Mouse (Mus musculus) left cerebral cortex, adult 2 months (tissue): ENCODE results near the gene Exoc8. TPM values are rescaled to one million over a fixed set of nuclear protein-coding genes. Genes with fewer than 3 reads are reported as not detected.
A peak's percentile ranks its signal among the peaks of the same experiment; 100 is the strongest.

Source experiments
- DNase-seq, 2 experiments: peaks; one replicate each; pipeline ENCODE4 v3.0.0; 2021 to 2022; ENCODE audit warnings: low spot score in 2 of 2, mixed read lengths in 1 of 2; ENCODE audit errors: extremely low spot score in 1 of 2
- H3K27ac ChIP-seq: fragments of 200-600 bp; 2 replicates; pipeline ENCODE4 v1.8.1; 2022
- H3K4me3 ChIP-seq: fragments of 200-600 bp; 2 replicates; pipeline ENCODE4 v1.8.1; 2022
- CTCF ChIP-seq: fragments of 200-600 bp; IDR thresholded peaks from 2 replicates; pipeline ENCODE4 v1.8.1; 2022; ENCODE audit warnings: antibody characterized with exemption, mild to moderate bottlenecking, moderate library complexity
- intact Hi-C: fragments of 180-260 bp; cut with DNase I; formaldehyde crosslinking; loops from one replicate; pipeline ENCODE4 v1.15.1; 2025
- total RNA-seq, 2 experiments: library from RNA; stranded (reverse); gene quantifications; 2 replicates each; pipeline ENCODE4 v1.2.3; 2021

The Exoc8 gene
- total RNA-seq, 2 experiments from 2014 or later: 35.1 to 36.5 TPM

- Histone ChIP-seq H3K27ac (0 out of 2 replicates have a peak overlapping the region, but pooled peaks have one; percentile 2), H3K4me3 (no peak overlapping the region)
- intact Hi-C loops: no loop called here
- TF ChIP-seq CTCF: no peak
- no peak for DNase-seq
Measured at GRCm38 (mm10) chr8:124925544-124926266, 28.2 kb upstream of the Exoc8 start.

- no peak for TF ChIP-seq CTCF
- no peak overlapping the region for H3K27ac ChIP-seq
- intact Hi-C loops: no loop called here
- no peak for DNase-seq
- H3K4me3 ChIP-seq: no peak overlapping the region
Measured at GRCm38 (mm10) chr8:124923971-124924652, 26.6 kb upstream of the Exoc8 start.

GRCm38 (mm10) chr8:124922490-124923089 lies 25.1 kb upstream of the Exoc8 start:
- TF ChIP-seq CTCF: no peak
- DNase-seq: no peak
- intact Hi-C loops: no loop called here
- H3K4me3 ChIP-seq: no peak overlapping the region
- peak overlapping the region; percentile 24; the same call in 1 of the 2 replicates for H3K27ac ChIP-seq

GRCm38 (mm10) chr8:124921369-124922279 lies 24.1 kb upstream of the Exoc8 start:
- no peak overlapping the region for H3K4me3 ChIP-seq
- no peak for DNase-seq
- no peak; the same call in 1 of the 2 replicates for TF ChIP-seq CTCF
- intact Hi-C loops: no loop called here
- peak overlapping the region; percentile 4; the same call in 1 of the 2 replicates for H3K27ac ChIP-seq

DNA sequence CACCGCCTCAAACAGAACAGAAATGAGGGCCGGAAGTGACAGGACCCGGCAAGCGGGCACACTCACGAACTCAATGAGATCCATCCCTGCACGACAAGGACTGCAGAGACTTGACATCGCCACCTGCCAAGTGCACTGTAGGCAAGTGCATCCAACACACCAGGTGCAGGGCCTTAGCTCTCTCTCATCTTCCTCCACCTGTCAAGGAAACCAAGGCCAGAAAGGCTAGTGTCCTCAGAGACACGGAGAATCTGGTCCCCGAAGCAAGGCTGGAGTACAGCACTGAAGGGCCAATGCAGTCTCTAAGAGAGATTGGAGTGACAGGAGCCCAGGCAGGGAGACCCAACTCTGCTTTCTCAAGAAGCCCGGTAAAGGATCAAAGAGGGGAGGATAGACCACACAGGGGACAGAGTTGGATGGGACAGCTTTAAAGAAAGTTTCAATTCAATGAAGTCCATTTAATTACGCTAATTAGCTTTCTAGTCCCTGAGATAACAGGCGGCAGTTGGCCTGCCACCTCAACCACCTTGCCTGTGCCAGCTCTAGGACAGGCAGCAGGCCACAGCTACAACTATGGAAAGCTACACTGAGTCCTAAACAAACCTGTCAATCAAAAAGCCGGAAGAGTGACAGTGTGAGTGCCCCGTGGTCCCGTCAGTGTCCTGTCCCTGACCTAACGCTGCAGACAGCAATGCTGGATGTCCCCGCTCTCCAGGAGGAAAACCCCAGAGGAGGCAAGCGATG lies 20.4 kb upstream of the Exoc8 start:
- no peak for DNase-seq
- intact Hi-C loops: no loop called here
- no peak overlapping the region for H3K4me3 ChIP-seq
- no peak for TF ChIP-seq CTCF
- no peak overlapping the region for H3K27ac ChIP-seq

GRCm38 (mm10) chr8:124914061-124914460 lies 16.6 kb upstream of the Exoc8 start:
- Histone ChIP-seq H3K27ac (no peak overlapping the region), H3K4me3 (no peak overlapping the region)
- intact Hi-C loops: no loop called here
- no peak for TF ChIP-seq CTCF
- DNase-seq: no peak

DNA sequence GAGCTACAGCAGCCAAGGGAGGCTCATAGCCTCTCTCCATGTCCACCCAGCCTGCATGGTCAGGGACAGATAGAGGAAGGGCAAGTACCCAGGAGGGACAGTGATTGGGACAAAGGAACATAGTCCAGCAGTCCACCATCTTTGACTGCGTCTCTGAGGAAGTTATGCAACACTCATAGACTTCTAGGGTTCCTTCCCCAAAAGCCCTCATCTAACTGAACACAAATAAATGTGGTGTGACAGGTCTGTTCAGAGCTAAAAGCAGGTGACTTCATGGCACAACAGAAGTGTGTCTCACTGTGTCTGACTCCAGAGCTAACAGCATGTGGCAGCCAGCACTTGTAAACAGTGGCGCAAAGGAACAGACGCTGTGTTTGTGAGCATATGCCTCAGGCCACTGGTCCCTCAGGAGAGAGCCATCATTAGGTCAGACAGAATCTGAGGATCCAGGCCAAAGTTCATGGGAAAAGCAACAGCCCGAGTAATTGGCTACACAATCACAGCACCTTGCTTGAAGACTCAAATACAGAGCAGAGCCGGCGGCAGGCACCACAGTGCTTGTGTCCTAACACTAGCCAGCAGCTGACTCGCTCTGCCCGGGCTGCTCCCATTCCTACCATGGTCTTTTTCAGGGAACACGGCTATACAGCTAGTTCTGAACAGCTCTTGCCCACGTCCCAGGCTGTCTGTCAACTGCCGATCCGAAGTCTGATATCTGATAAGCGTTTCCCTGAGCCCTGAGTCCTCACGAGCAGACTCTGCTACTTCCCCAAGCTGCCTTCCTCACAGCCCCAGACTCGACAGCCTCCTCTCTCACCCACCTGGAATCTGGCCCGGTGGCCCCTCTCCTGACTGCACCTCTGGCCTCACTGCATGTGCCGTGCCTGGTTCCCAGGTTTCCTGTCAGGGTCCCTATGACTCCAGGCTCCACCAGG lies 14.7 kb upstream of the Exoc8 start:
- Histone ChIP-seq H3K4me3 (no peak overlapping the region), H3K27ac (no peak overlapping the region)
- no peak for TF ChIP-seq CTCF
- intact Hi-C loops: no loop called here
- DNase-seq: no peak

- no peak; the same call in 1 of the 2 replicates for TF ChIP-seq CTCF
- H3K4me3 ChIP-seq: no peak overlapping the region
- intact Hi-C loops: no loop called here
- H3K27ac ChIP-seq: no peak overlapping the region
- DNase-seq: no peak
Measured at GRCm38 (mm10) chr8:124910349-124910748, 12.8 kb upstream of the Exoc8 start.

GRCm38 (mm10) chr8:124909936-124910335 lies 12.4 kb upstream of the Exoc8 start:
- DNase-seq: no peak
- intact Hi-C loops: no loop called here
- no peak for TF ChIP-seq CTCF

DNA sequence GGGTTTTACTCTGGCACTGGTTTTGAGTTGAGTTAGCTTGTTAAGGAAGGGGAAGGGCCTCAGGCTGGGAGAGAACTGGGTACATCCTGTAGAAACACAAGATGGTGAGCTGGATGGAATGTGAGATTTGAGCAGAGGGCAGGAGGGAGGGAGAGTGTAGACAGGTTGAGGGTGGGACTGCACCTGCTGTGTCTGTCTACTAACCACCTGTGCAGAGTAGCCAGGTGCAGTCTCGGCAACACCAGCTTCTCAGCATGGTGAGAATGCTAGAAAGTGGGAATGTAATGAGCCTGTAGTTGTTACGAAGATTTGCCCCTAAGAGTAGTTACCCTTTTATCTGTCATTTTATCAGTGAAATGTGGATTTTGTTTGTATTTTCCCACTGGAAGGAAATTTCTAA lies 8.0 kb upstream of the Exoc8 start:
- intact Hi-C loops: no loop called here
- DNase-seq: no peak
- no peak overlapping the region for H3K4me3 ChIP-seq
- no peak overlapping the region for H3K27ac ChIP-seq
- no peak for TF ChIP-seq CTCF

More at GRCm38 (mm10) chr8:124909936-124910335, 12.4 kb upstream of the Exoc8 start:
- H3K4me3 ChIP-seq: no peak overlapping the region
- no peak overlapping the region for H3K27ac ChIP-seq
